Mouse (Mus musculus): ENCODE data around the gene Srsf5.
A peak's percentile ranks its signal among the peaks of the same experiment; 100 is the strongest.
"Not testable (repeated sequence)": the region's sequence is repeated elsewhere in the genome, so short reads cannot be mapped to it uniquely, and the experiment has no call there.

Srsf5 gene

DNA sequence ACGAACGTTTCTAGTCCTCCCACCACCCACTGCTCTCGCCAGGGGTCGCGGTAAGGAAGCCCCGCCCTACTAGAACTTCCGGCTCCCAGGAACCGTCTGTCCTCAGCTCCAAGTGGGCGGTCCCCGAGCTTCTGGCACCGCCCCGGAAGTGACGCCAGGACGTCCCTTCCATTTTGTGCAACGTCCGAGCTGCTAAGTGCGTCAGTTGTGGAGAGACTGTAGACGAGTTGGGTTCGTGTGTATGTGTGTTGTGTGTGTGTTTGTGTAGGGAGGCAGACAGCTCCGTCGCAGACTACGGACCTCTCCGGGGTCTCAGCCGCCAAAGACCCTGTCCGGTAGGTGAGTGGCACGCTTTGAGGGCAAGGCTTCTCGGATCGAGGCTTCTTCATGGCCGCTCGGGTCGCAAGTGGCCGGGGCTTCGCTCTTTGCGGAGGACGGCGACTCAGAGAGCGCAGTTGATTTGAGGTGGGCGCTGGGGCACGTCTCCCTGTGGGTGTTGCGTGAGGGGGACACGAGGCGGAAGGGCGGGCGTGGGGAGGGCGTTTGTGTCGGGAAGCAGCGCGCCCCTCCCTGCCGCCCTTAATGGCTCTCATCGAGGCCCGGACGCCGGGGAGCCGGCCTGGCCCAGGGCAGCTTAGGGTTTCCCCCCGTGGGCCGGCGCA lies at the start of gene Srsf5:
Gene Srsf5 (plus strand): TSS at position 171 of the 662 bp plus-strand sequence.
- DNase-seq, result peak; percentile 98 to 99

DNA sequence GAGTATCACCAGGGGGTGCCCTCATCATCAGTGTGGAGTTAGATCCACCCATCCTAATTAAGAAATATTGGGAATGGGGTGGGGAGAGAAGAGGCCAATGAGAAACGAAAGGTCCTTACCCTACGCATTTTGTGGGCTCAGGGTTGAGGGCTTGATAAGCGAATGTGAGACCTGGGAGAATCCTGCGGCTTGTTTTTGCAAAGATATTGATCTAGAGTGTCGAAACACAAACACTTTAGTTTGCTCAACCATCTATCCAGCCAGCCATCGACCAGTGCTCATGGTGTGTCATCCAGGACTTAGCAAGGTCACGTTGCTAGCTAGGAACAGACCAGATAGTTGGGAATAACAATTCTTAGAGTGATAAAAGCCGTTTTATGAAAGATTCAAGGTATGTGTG lies 35.7 kb upstream of the Srsf5 start:
- DNase-seq, result no peak

GRCm38 (mm10) chr12:80917764-80918163 lies 27.5 kb upstream of the Srsf5 start:
- peak; percentile 46 to 65 for DNase-seq

DNA sequence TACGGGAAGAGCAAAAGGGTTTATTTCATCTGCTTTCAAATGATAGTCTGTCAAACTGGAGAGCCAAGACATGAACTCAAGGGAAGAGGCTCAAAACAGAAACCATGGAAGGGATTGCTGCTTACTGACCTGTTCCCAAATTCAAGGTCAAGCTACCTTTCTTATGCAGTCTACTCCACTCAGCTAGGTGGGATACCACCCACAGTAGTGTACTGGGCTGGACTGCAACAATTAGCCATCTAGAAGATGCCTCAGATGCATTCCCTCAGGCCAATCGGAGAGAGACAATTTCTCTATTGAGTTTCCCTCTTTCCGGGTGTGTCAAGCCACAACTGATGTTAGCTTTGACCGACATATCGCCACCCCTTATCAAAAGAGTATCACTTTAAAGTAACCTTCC lies 24.0 kb upstream of the Srsf5 start:
- DNase-seq, result no peak

GRCm38 (mm10) chr12:80922869-80923268 lies 22.4 kb upstream of the Srsf5 start:
- peak; percentile 53 to 60 for DNase-seq

DNA sequence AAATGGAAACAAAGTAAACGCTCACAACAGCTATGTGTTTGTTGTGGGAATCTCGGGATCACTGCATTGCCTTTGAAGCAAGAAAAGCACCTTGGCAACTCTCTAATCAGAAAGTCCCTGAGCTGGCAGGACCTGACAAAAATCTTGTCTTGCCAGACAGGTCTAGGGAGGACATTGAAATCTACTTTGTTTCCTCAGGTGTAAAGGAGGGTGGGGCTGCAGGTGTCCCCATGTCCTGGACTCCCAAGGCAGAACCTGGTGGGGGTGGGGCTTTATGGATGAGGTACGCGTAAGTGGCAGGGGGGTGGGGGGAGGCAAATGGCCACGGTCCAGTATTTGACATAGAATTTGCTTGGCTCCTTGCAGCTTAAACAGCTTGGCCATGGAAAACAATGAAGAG lies 21.7 kb upstream of the Srsf5 start:
- DNase-seq, result peak in 1 of 2 experiments; percentile 38

GRCm38 (mm10) chr12:80924205-80924604 lies 21.1 kb upstream of the Srsf5 start:
- DNase-seq, result peak; percentile 70 to 86

DNA sequence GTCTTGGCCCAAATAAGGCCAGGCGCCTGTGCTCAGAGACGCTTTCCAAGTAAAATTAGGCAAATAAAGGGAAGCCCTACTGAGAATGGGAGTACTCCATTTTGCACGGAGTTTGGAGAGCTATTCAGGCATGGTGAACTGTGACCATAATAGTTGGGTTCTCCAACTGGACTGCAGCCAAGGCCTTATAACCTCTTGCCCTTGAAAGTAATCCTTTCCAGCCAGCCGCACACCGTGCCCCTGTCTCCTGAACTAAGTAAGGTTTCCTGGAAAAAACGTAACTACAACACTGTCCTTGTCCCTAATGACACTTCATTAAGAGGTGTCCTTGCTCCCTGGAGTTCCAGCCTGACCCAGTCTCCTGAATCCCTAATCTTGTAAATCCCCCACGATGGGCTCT lies 19.4 kb upstream of the Srsf5 start:
- DNase-seq, result no peak

- DNase-seq, result no peak
Measured at GRCm38 (mm10) chr12:80926550-80926949, 18.8 kb upstream of the Srsf5 start.

GRCm38 (mm10) chr12:80927518-80927917 lies 17.8 kb upstream of the Srsf5 start:
- DNase-seq, result no peak

DNA sequence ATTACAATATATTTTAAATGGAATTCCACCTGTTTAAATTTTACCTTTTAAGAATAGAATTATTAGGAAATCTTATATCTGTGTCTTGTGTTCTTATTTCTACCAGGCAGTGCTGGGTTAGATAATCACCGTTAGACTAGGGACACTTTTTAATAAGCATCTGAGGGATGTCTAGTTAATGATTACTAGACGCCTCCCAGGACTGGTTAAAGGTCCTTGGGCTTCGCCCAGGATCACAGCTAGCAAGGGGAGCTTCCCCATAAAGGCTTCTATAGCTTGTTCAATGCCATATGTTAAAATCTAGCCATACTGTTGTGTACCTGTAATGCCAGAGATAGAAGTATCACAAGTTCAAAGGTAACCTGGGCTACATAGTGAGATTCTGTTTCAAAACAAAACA lies 16.4 kb upstream of the Srsf5 start:
- DNase-seq, result no peak

- no peak for DNase-seq
Measured at GRCm38 (mm10) chr12:80930141-80930540, 15.2 kb upstream of the Srsf5 start.

GRCm38 (mm10) chr12:80931402-80932140 lies 13.7 kb upstream of the Srsf5 start:
- no peak for DNase-seq

GRCm38 (mm10) chr12:80932865-80933264 lies 12.4 kb upstream of the Srsf5 start:
- no peak for DNase-seq

GRCm38 (mm10) chr12:80936751-80937150 lies 8.6 kb upstream of the Srsf5 start:
- DNase-seq, result peak; percentile 68 to 79

DNA sequence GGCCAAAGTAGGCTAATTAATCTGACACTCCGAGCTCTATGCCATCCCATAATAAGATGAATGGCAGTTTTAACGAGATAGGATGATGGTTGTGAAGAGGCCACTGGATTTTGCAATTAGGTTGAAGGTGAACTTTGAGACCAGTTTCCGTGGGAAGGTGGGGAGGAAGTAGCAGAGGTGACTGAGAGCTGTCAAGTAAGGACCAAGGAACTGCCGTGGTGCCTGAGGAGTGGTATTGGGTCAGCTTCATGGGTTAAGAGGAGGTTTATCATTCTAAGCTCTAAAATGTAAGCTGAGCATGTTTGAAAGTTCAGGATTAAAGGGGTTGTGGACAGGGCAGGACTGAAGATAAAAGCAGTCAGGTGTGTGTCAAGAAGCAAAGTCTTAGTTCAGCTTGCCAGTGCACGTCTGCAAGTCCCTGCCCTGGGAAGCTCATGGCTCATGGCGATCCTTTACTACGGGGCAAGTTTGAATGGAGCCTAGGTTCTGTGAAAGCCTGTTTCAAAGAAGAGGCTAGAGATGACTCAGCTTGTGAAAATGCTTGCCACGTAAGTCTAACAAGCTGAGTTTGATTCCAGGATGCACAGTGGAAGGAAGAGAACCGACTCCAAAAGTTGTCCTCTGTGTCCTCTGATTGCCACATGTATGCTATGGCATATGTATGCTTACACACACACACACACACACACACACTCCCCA lies 7.8 kb upstream of the Srsf5 start:
- no peak for DNase-seq

GRCm38 (mm10) chr12:80938642-80939041 lies 6.7 kb upstream of the Srsf5 start:
- DNase-seq, result peak; percentile 74 to 83

DNA sequence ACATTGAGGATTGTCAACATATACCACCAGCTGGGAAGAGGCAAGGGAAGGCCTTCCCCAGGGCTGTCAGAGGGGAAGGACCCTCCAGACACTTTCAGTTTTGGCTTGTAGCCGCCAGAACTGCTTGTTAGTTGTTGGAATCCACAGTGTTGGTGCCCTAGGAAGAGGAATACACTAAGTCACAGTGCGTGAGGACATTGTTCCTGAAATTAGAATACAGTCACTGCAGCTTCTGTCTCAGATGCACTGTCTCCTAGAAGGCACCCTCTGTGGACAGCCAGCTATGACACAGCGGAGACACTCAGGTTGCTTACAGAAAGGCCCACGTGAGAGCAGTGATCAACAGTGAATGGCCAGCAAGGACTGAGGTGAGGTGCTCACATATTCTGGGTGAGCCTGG lies 6.1 kb upstream of the Srsf5 start:
- no peak for DNase-seq

DNA sequence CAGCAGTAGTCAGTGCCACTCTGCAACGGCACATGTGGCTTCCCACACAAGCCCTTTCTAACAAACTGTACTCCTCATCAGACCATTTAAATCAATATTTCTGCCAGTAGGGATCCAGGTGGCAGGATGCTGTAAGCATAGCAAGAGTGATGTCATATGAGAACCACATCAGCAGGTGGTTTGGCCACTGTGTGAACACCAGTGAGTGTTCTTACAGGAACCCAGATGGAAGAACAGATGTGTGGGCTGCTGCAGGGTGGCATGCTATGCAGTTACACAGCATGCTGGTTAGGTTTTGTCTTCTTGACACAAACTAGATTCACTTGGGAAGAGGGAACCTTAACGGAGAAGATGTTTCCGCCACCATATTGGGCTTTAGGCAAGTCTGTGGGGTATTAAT lies 3.4 kb upstream of the Srsf5 start:
- DNase-seq, result no peak

DNA sequence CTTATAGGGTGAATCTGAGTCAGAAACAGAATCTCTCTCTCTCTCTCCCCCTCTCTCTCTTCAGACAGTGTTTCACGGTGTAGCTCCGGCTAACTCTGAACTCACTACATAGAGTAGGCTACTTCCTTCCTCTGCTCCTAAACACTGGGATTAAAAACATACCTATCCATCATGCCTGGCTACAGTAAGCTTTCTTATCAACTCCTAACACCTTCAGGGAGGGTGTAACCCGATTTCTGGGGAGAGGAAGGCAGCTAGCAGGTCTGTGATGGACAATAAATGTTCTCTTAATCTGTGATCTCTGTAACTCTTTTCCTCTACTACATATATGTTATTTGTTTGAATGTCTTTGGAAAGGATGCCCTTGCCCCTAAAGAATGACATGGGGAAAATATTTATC lies 1.9 kb upstream of the Srsf5 start:
- DNase-seq, result no peak

DNA sequence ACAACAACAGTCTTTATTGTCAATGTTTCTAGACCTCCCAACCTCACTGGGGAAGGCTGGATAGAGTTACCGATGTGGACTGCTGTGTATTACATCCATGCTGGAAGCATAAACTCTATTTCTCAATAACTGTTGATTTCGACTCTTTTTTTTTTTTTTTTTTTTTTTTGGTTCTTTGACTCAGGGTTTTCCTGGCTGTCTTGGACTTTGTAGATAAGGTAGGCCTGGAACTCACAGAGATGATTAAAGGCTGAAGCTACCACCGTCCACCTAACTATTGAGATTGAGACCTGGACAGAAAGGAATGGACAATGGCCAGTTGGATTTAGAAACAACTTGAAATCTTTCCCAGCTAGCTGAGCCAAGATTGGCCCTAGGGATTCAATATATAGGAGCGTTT lies 1.1 kb upstream of the Srsf5 start:
- no peak for DNase-seq

- DNase-seq, result not testable (repeated sequence)
Measured at GRCm38 (mm10) chr12:80944963-80945333, 356 bp upstream of the Srsf5 start.

- DNase-seq, result peak; percentile 95 to 97
Measured at GRCm38 (mm10) chr12:80945996-80946355, 672 bp downstream of the Srsf5 start.

DNA sequence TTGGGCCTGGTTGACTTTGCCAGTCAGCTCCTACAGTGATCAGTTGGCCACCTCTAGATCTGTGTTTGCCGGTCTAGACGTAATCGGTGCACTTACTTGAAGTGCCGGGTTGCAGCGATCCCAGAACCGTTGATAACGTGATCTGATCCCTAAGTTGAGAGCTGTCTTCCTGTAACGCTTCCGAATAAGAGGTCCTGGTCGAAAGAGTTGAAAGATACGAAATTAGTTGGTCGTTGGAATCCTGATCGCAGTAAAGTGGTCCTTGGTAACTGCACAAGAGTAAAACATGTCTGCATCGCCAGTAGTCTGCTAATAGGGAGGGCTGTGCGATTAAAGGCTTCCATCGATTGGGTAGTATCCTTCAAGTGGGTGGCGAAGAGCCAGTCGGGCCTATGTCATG lies 2.9 kb downstream of the Srsf5 start:
- DNase-seq, result no peak

Data from lung, adult 18-20 months (tissue).